Mouse (Mus musculus): ENCODE measurements around the gene Acacb. TPM values are rescaled to one million over a fixed set of nuclear protein-coding genes. Genes with fewer than 3 reads are reported as not detected.

The Acacb gene
- polyA plus RNA-seq, 1 experiment from 2014 or later: 0.65 TPM

- H3K4me2 ChIP-seq (ENCODE audit: low read depth, low read length): no peak overlapping the region
- H3K36me3 ChIP-seq (ENCODE audit: control insufficient read depth, insufficient read depth): no peaks in the 10 kb centered on the region
- no peak for ATAC-seq (ENCODE audit: low read depth)
- H3K9me3 ChIP-seq (replicated peaks; ENCODE audit: control insufficient read depth, low read length): no peaks in the 10 kb centered on the region
- no peaks in the 10 kb centered on the region for H3K4me1 ChIP-seq (ENCODE audit: control insufficient read depth, low read depth, low read length)
- H3K9ac ChIP-seq (ENCODE audit: low read depth, low read length): no peak overlapping the region
- 57% methylated on average over 13 of the region's 13 CpGs for whole genome bisulfite sequencing (ENCODE audit: insufficient replicate concordance)
- H3K27me3 ChIP-seq (ENCODE audit: control insufficient read depth, insufficient read depth, low read depth, low read length): no peaks in the 10 kb centered on the region; the same call in 1 of the 2 replicates
- H3K27ac ChIP-seq (ENCODE audit: low read length): no peak overlapping the region
- no peak overlapping the region for H3K4me3 ChIP-seq (ENCODE audit: low read depth, low read length)
Measured at GRCm38 (mm10) chr5:114284604-114285397, 138.5 kb downstream of the Acacb start.

- H3K4me3 ChIP-seq (ENCODE audit: low read depth, low read length): no peak overlapping the region
- H3K9me3 ChIP-seq (replicated peaks; ENCODE audit: control insufficient read depth, low read length): no peaks in the 10 kb centered on the region
- H3K27ac ChIP-seq (ENCODE audit: low read length): no peak overlapping the region
- H3K4me1 ChIP-seq (ENCODE audit: control insufficient read depth, low read depth, low read length): no peaks in the 10 kb centered on the region
- H3K27me3 ChIP-seq (ENCODE audit: control insufficient read depth, insufficient read depth, low read depth, low read length): no peaks in the 10 kb centered on the region; the same call in 1 of the 2 replicates
- 74% methylated on average over 3 of the region's 3 CpGs for WGBS (ENCODE audit: insufficient replicate concordance)
- no peak overlapping the region for H3K4me2 ChIP-seq (ENCODE audit: low read depth, low read length)
- no peak for ATAC-seq (ENCODE audit: low read depth)
- H3K36me3 ChIP-seq (ENCODE audit: control insufficient read depth, insufficient read depth): no peaks in the 10 kb centered on the region
- H3K9ac ChIP-seq (ENCODE audit: low read depth, low read length): no peak overlapping the region
Measured at GRCm38 (mm10) chr5:114285398-114285700, 139.0 kb downstream of the Acacb start.

- Histone ChIP-seq H3K9ac (ENCODE audit: low read depth, low read length) (no peak overlapping the region), H3K27me3 (ENCODE audit: control insufficient read depth, insufficient read depth, low read depth, low read length) (no peaks in the 10 kb centered on the region; the same call in 1 of the 2 replicates), H3K4me2 (ENCODE audit: low read depth, low read length) (no peak overlapping the region), H3K4me3 (ENCODE audit: low read depth, low read length) (no peak overlapping the region), H3K4me1 (ENCODE audit: control insufficient read depth, low read depth, low read length) (no peaks in the 10 kb centered on the region), H3K27ac (ENCODE audit: low read length) (no peak overlapping the region), H3K36me3 (ENCODE audit: control insufficient read depth, insufficient read depth) (no peaks in the 10 kb centered on the region), H3K9me3 (replicated peaks; ENCODE audit: control insufficient read depth, low read length) (no peaks in the 10 kb centered on the region)
- 56% methylated on average over 4 of the region's 4 CpGs for WGBS (ENCODE audit: insufficient replicate concordance)
- ATAC-seq (ENCODE audit: low read depth): no peak
Measured at GRCm38 (mm10) chr5:114286102-114286501, 139.8 kb downstream of the Acacb start.

- Histone ChIP-seq H3K9me3 (replicated peaks; ENCODE audit: control insufficient read depth, low read length) (no peaks in the 10 kb centered on the region), H3K4me2 (ENCODE audit: low read depth, low read length) (no peak overlapping the region), H3K9ac (ENCODE audit: low read depth, low read length) (no peak overlapping the region), H3K4me1 (ENCODE audit: control insufficient read depth, low read depth, low read length) (no peaks in the 10 kb centered on the region), H3K36me3 (ENCODE audit: control insufficient read depth, insufficient read depth) (no peaks in the 10 kb centered on the region), H3K27ac (ENCODE audit: low read length) (no peak overlapping the region), H3K27me3 (ENCODE audit: control insufficient read depth, insufficient read depth, low read depth, low read length) (no peaks in the 10 kb centered on the region; the same call in 1 of the 2 replicates), H3K4me3 (ENCODE audit: low read depth, low read length) (no peak overlapping the region)
- no peak for ATAC-seq (ENCODE audit: low read depth)
- 62% methylated on average over 16 of the region's 16 CpGs for WGBS (ENCODE audit: insufficient replicate concordance)
Measured at GRCm38 (mm10) chr5:114286872-114287571, 140.7 kb downstream of the Acacb start.

- Histone ChIP-seq H3K27ac (ENCODE audit: low read length) (no peak overlapping the region), H3K9me3 (replicated peaks; ENCODE audit: control insufficient read depth, low read length) (no peaks in the 10 kb centered on the region), H3K4me3 (ENCODE audit: low read depth, low read length) (no peak overlapping the region), H3K36me3 (ENCODE audit: control insufficient read depth, insufficient read depth) (no peaks in the 10 kb centered on the region), H3K4me2 (ENCODE audit: low read depth, low read length) (no peak overlapping the region), H3K9ac (ENCODE audit: low read depth, low read length) (no peak overlapping the region), H3K4me1 (ENCODE audit: control insufficient read depth, low read depth, low read length) (no peaks in the 10 kb centered on the region), H3K27me3 (ENCODE audit: control insufficient read depth, insufficient read depth, low read depth, low read length) (no peaks in the 10 kb centered on the region; the same call in 1 of the 2 replicates)
- no peak for ATAC-seq (ENCODE audit: low read depth)
- WGBS (ENCODE audit: insufficient replicate concordance): 58% methylated on average over 5 of the region's 5 CpGs
Measured at GRCm38 (mm10) chr5:114288396-114288795, 142.1 kb downstream of the Acacb start.

- Histone ChIP-seq H3K36me3 (ENCODE audit: control insufficient read depth, insufficient read depth) (no peaks in the 10 kb centered on the region), H3K4me2 (ENCODE audit: low read depth, low read length) (no peak within 1 kb of the TSS), H3K27ac (ENCODE audit: low read length) (no peak within 1 kb of the TSS), H3K27me3 (ENCODE audit: control insufficient read depth, insufficient read depth, low read depth, low read length) (no peaks in the 10 kb centered on the region; the same call in 1 of the 2 replicates), H3K4me3 (ENCODE audit: low read depth, low read length) (no peak within 1 kb of the TSS), H3K9ac (ENCODE audit: low read depth, low read length) (no peak within 1 kb of the TSS), H3K9me3 (replicated peaks; ENCODE audit: control insufficient read depth, low read length) (no peaks in the 10 kb centered on the region), H3K4me1 (ENCODE audit: control insufficient read depth, low read depth, low read length) (no peaks in the 10 kb centered on the region)
- no peak for ATAC-seq (ENCODE audit: low read depth)
- WGBS (ENCODE audit: insufficient replicate concordance): 31% methylated on average over 13 of the region's 13 CpGs
Measured at GRCm38 (mm10) chr5:114288874-114289273, 142.5 kb downstream of the Acacb start, which contains the start of gene Myo1h. Gene Myo1h, plus strand, starts transcription at chr5:114289166.

- ATAC-seq (ENCODE audit: low read depth): no peak
- H3K27me3 ChIP-seq (ENCODE audit: control insufficient read depth, insufficient read depth, low read depth, low read length): no peaks in the 10 kb centered on the region; the same call in 1 of the 2 replicates
- WGBS (ENCODE audit: insufficient replicate concordance): 57% methylated on average over 3 of the region's 3 CpGs
- no peaks in the 10 kb centered on the region for H3K36me3 ChIP-seq (ENCODE audit: control insufficient read depth, insufficient read depth)
- H3K4me1 ChIP-seq (ENCODE audit: control insufficient read depth, low read depth, low read length): no peaks in the 10 kb centered on the region
- no peak overlapping the region for H3K9ac ChIP-seq (ENCODE audit: low read depth, low read length)
- H3K4me2 ChIP-seq (ENCODE audit: low read depth, low read length): no peak overlapping the region
- no peak overlapping the region for H3K27ac ChIP-seq (ENCODE audit: low read length)
- no peak overlapping the region for H3K4me3 ChIP-seq (ENCODE audit: low read depth, low read length)
- H3K9me3 ChIP-seq (replicated peaks; ENCODE audit: control insufficient read depth, low read length): no peaks in the 10 kb centered on the region
Measured at GRCm38 (mm10) chr5:114290004-114290403, 143.7 kb downstream of the Acacb start.

GRCm38 (mm10) chr5:114296693-114297631 lies 150.6 kb downstream of the Acacb start:
- Histone ChIP-seq H3K27ac (ENCODE audit: low read length) (no peak overlapping the region), H3K9ac (ENCODE audit: low read depth, low read length) (no peak overlapping the region), H3K4me1 (ENCODE audit: control insufficient read depth, low read depth, low read length) (no peaks in the 10 kb centered on the region; the same call in 1 of the 2 replicates), H3K27me3 (ENCODE audit: control insufficient read depth, insufficient read depth, low read depth, low read length) (no peaks in the 10 kb centered on the region), H3K4me2 (ENCODE audit: low read depth, low read length) (0 out of 2 replicates have a peak overlapping the region, but pooled peaks have one; percentile 5), H3K9me3 (replicated peaks; ENCODE audit: control insufficient read depth, low read length) (no peaks in the 10 kb centered on the region), H3K4me3 (ENCODE audit: low read depth, low read length) (0 out of 2 replicates have a peak overlapping the region, but pooled peaks have one; percentile 11), H3K36me3 (ENCODE audit: control insufficient read depth, insufficient read depth) (no peaks in the 10 kb centered on the region)
- no peak for ATAC-seq (ENCODE audit: low read depth)
- 23% methylated on average over 22 of the region's 22 CpGs for WGBS (ENCODE audit: insufficient replicate concordance)

Measured in liver, embryonic 16.5 days (tissue).